Mouse (Mus musculus): ENCODE measurements at regions not wholly inside any gene's neighbourhood (a gene's known extent, or its start where the extent isn't known, plus 50 kb on each side); places are given as distances from the start of the nearest gene placed in this dataset.

DNA sequence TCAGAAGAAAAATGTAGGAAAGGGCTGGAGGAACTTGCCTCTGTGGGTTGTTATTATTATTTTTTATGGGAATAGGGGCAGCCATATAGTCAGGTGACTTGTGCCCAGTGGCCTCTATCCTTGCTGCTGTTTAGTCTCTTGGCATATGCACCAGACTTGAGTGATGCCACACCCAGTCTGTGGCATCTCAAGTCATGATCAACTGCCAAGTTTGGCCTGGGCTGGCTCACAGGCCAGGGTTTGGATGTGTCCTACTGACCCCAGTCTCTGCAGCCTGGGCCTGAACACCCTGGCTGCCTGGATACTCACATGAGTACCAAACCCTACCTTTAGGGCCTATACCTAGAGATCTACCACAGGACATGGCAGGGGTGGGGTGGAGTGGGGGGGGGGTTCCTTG is 133.8 kb downstream of the Cyp26a1 start:
- H3K4me1 ChIP-seq (replicated peaks; ENCODE audit: control insufficient read depth in 2 of 2, insufficient read depth in 2 of 2, low read length in 1 of 2), result no peaks in the 10 kb centered on the region
- no peaks in the 10 kb centered on the region for H3K9me3 ChIP-seq (ENCODE audit: control insufficient read depth, low read length)
- H3K27me3 ChIP-seq (ENCODE audit: control insufficient read depth, insufficient read depth, low read length), result no peaks in the 10 kb centered on the region

DNA sequence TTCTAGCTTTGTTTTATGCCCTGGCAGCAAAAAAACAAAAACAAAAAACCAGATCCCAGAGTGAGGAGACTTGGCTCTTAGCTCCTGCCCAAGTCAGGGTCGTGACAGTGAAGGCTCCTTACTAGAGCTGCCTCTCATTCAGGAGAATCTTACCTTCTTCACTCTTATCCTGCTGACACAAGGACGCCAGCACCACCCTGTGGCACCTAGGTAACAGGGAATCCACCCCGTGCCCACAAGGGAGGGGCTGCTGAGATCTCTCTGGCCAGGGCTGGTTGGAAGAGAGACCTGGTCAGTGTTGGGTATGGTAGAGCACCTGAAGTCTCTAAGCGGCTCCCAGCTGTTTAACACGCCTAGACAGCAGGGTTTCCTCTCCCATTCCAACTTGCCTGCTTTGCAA is 139.3 kb downstream of the Cyp26a1 start:
- Histone ChIP-seq H3K27me3 (ENCODE audit: control insufficient read depth, insufficient read depth, low read length) (no peaks in the 10 kb centered on the region), H3K9me3 (ENCODE audit: control insufficient read depth, low read length) (no peaks in the 10 kb centered on the region), H3K27ac (no peak overlapping the region), H3K36me3 (replicated peaks; ENCODE audit: control insufficient read depth, insufficient read depth, low read depth) (no peaks in the 10 kb centered on the region), H3K4me1 (replicated peaks; ENCODE audit: control insufficient read depth in 2 of 2, insufficient read depth in 2 of 2, low read length in 1 of 2) (no peaks in the 10 kb centered on the region), H3K4me2 (ENCODE audit: low read depth) (no peak overlapping the region), H3K9ac (replicated peaks) (no peak overlapping the region), H3K4me3 (ENCODE audit: insufficient read depth in 1 of 2, low read depth in 2 of 2, low read length in 2 of 2) (no peak overlapping the region)
- no peak for ATAC-seq (ENCODE audit: insufficient read depth)
- WGBS (ENCODE audit: insufficient replicate concordance), result 35% methylated on average over 5 of the region's 5 CpGs
- TF ChIP-seq EP300 (IDR thresholded peaks at IDR 0.05; ENCODE audit: low read depth), result no peak
- peak; percentile 27; the same call in 1 of the 2 replicates for TF ChIP-seq CTCF (IDR thresholded peaks at IDR 0.05; ENCODE audit: low read depth)
- DNase-seq (ENCODE audit: low read depth in 3 of 3, low spot score in 3 of 3), result no peak

More for the DNA sequence above, 133.8 kb downstream of the Cyp26a1 start:
- no peak for ATAC-seq (ENCODE audit: insufficient read depth)
- no peak for DNase-seq (ENCODE audit: low read depth in 3 of 3, low spot score in 3 of 3)
- Histone ChIP-seq H3K27ac (no peak overlapping the region), H3K4me3 (ENCODE audit: insufficient read depth in 1 of 2, low read depth in 2 of 2, low read length in 2 of 2) (no peak overlapping the region), H3K4me2 (ENCODE audit: low read depth) (no peak overlapping the region), H3K36me3 (replicated peaks; ENCODE audit: control insufficient read depth, insufficient read depth, low read depth) (no peaks in the 10 kb centered on the region), H3K9ac (replicated peaks) (no peak overlapping the region)
- no peak for TF ChIP-seq EP300 (IDR thresholded peaks at IDR 0.05; ENCODE audit: low read depth)
- TF ChIP-seq CTCF (IDR thresholded peaks at IDR 0.05; ENCODE audit: low read depth), result no peak
